Mouse (Mus musculus) kidney, postnatal 0 days (tissue): ENCODE measurements at regions not wholly inside any gene's neighbourhood (a gene's known extent, or its start where the extent isn't known, plus 50 kb on each side); places are given as distances from the start of the nearest gene placed in this dataset.

ENCODE experiments used
- ATAC-seq: fragments of 200-750 bp; cut with Nextera tagmentation; replicated peaks from 2 replicates; pipeline ENCODE4 v1.8.0; 2017; ENCODE audit warnings: low read depth, moderate number of reproducible peaks, moderate TSS enrichment, moderate library complexity; ENCODE audit not compliant: low FRiP score
- DNase-seq: peaks from one replicate; pipeline ENCODE4 v3.0.0-alpha.2; 2016; ENCODE audit warnings: low spot score
- H3K27ac ChIP-seq: fragments of 300-500 bp; sonication (generic); 2 replicates; pipeline ENCODE4 v1.5.1; 2014; ENCODE audit warnings: mild to moderate bottlenecking
- H3K27me3 ChIP-seq: fragments of 300-500 bp; sonication (generic); 2 replicates; pipeline ENCODE4 v1.6.1; 2014; ENCODE audit warnings: low read length, mixed read lengths; ENCODE audit not compliant: insufficient read depth
- H3K36me3 ChIP-seq: fragments of 300-500 bp; sonication (generic); 2 replicates; pipeline ENCODE4 v1.6.1; 2014; ENCODE audit warnings: low read length, mixed read lengths; ENCODE audit not compliant: insufficient read depth
- H3K4me1 ChIP-seq: fragments of 300-500 bp; sonication (generic); replicated peaks from 2 replicates; pipeline ENCODE4 v1.6.1; 2014; ENCODE audit warnings: antibody characterized with exemption, low read length, mixed read lengths; ENCODE audit not compliant: insufficient read depth
- H3K4me2 ChIP-seq: fragments of 300-500 bp; sonication (generic); 2 replicates; pipeline ENCODE4 v1.6.1; 2014; ENCODE audit warnings: mild to moderate bottlenecking, low read length, moderate library complexity, mixed read lengths
- H3K4me3 ChIP-seq: fragments of 300-500 bp; sonication (generic); replicated peaks from 2 replicates; pipeline ENCODE4 v1.5.1; 2014; ENCODE audit warnings: low read depth, low read length
- H3K9ac ChIP-seq: fragments of 300-500 bp; sonication (generic); 2 replicates; pipeline ENCODE4 v1.6.1; 2014; ENCODE audit warnings: low read depth, low read length
- H3K9me3 ChIP-seq: fragments of 300-500 bp; sonication (generic); replicated peaks from 2 replicates; pipeline ENCODE4 v1.6.1; 2016; ENCODE audit warnings: low read length, inconsistent platforms, mixed read lengths
- CTCF ChIP-seq: IDR thresholded peaks from 2 replicates; pipeline ENCODE4 v1.5.1; 2016; ENCODE audit warnings: antibody characterized with exemption, low read depth, mild to moderate bottlenecking, moderate library complexity
- WGBS: fragments of 180-500 bp; shearing (Covaris S2); extraction: QIAGEN DNeasy Blood & Tissue Kit; methylation state at CpG from one replicate; pipeline ENCODE4 v1.1.7; 2014; 5-methylcytosine and 5-hydroxymethylcytosine counted together

DNA sequence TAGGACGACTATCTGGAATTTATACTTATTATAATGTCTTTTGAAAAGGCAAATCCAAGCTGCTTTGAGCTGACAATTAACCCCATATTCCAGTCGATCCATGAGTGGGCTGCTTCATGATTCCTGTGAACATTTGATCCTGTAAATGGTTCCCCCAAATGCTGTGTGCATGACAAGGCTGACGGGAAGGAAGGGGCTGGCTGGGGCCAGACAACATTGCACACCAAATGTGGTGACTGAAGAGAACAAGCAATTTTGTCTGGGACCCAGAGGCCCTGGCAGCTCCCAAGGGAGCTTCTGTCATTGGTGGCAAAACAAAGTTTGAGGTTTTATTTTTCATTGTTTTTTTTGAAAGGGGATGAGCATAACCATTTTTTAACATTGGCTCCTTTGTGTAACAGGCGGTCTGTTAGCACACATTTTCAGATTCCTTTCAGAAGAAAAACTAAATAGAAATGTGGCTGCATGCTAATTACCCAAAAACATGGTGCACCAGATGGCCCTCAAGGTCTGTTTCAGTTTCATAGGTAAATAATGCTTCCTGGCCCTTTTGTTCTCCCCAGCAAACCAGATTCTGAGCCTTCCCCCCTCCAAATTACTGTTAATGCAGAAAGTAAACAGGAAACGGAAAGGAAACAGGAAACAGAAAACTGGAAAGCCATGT, 348.6 kb upstream of the Cd180 start:
- Histone ChIP-seq H3K4me3 (no peak overlapping the region), H3K27me3 (no peaks in the 10 kb centered on the region), H3K9me3 (no peaks in the 10 kb centered on the region), H3K36me3 (no peaks in the 10 kb centered on the region), H3K4me1 (no peaks in the 10 kb centered on the region), H3K27ac (no peak overlapping the region), H3K9ac (no peak overlapping the region), H3K4me2 (no peak overlapping the region)
- WGBS, result 72% methylated on average over 5 of the region's 5 CpGs
- no peak for TF ChIP-seq CTCF
- DNase-seq, result no peak
- ATAC-seq, result no peak

DNA sequence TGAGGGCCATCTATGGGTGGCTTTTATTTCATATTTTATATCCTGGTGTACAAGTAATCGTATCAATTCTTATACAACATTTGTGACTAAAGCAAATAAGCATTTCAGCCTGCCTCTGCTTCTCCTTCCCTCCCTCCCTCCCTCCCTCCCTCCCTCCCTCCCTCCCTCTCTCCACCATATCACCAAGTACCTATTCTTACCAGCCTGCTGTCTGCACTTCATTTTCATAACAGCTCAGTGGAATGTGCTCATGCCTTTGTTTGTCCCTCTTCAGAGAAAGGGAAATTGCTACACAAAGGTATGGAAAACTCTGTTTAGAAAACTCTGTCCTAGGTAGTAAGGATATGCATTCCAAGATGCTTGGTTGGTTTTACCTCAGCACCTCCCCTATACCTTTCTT, 343.9 kb upstream of the Cd180 start:
- no peak for ATAC-seq
- Histone ChIP-seq H3K4me2 (no peak overlapping the region), H3K4me3 (no peak overlapping the region), H3K36me3 (no peaks in the 10 kb centered on the region), H3K9me3 (no peaks in the 10 kb centered on the region), H3K27me3 (no peaks in the 10 kb centered on the region), H3K4me1 (no peaks in the 10 kb centered on the region), H3K27ac (no peak overlapping the region), H3K9ac (no peak overlapping the region)
- no peak for TF ChIP-seq CTCF
- WGBS, result 97% methylated on average over 1 of the region's 1 CpGs
- DNase-seq, result no peak

DNA sequence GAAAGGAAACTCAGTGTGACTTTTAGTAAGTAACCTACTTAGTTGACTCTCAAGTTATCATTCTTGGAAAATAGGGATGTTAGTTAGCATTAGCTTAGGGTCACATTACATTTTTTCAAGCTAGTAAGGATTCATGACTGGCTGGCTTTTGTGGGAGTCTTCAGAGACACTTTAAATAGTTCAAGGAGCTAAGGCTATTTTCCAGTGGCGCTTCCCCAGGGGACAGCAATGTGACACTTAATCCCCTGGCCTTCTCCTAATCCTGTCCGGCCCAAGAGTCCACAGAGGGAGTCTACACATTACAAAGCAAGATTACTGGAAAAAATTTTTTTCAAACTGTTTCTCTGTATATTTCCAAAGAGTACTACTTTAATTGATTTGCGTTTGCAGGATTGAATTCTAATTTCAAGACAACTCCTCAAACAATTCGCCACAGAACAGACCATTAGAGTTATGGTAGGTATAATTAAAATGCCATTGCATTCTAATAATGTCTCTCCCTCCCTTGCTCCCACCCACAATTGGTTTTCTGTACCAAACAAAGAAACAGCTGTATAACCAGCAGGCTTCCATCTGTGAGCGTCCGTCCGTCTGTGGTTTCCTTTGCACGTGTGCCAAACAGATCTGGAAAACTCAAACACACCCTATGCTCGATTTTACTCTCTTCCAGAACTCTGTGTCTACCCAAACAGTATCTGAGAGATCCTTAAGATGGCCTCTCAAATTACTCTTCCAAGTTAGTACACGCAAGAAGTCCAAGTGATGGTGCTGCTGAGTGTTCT, 341.1 kb upstream of the Cd180 start:
- DNase-seq, result peak; percentile 48
- WGBS, result 49% methylated on average over 10 of the region's 10 CpGs
- Histone ChIP-seq H3K27me3 (no peaks in the 10 kb centered on the region), H3K4me2 (no peak overlapping the region), H3K4me1 (no peaks in the 10 kb centered on the region), H3K27ac (no peak overlapping the region), H3K9ac (no peak overlapping the region), H3K36me3 (no peaks in the 10 kb centered on the region), H3K9me3 (no peaks in the 10 kb centered on the region), H3K4me3 (no peak overlapping the region)
- ATAC-seq, result no peak
- TF ChIP-seq CTCF, result no peak

DNA sequence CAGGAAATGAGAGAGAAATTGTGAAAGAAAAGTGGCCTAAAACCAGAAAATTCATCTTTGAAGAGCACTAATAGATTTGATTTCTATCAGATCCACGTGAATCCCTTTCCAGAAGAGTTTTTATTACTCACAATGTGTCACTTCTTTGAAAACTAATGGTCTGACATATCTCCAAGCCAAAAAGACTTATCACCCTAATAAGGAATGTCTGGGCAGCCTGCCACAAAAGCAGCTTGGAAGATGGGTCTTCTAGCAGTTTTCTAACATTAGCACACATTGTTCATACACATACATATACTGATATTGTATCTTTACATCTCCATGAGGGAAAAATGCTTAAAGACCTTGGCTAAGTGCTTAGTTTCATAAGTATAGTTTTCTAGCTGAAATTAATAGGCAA, 337.8 kb upstream of the Cd180 start:
- 39% methylated on average over 1 of the region's 1 CpGs for WGBS
- DNase-seq, result peak; percentile 87
- TF ChIP-seq CTCF, result no peak

DNA sequence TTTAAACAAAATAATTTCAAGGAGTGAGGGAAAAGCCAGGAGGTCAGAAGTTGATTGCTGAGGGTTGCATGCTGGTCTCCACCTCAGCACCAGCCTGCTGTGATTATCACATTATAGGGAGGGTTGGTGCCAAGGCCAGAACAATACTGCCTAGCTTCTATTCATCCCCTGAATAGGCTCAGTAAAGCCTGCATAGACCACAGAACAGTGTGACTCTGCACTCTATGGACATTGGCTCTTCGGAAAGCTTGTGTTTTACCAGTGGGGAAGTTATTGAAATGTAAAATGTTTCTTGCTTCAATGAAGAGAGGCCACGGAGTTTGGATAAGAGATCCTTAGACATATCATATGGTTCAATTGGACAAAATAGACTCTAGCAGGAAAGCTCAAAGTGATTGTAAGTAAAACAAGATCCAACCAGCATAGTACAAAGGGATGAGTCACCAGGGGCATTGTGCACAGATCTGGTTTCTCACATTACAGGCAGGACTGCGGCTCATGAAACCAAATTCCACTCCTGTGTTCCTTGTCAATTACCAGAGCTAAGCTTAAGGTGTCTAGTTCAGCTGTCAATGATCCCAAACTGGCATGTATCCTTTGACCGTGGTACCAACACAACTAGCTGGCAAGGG, 320.8 kb upstream of the Cd180 start:
- no peak overlapping the region for H3K9ac ChIP-seq
- 59% methylated on average over 4 of the region's 4 CpGs for WGBS
- no peak overlapping the region for H3K4me3 ChIP-seq
- H3K36me3 ChIP-seq, result no peaks in the 10 kb centered on the region
- H3K4me2 ChIP-seq, result no peak overlapping the region
- ATAC-seq (no peak), DNase-seq (no peak)
- no peaks in the 10 kb centered on the region for H3K4me1 ChIP-seq
- H3K9me3 ChIP-seq, result no peaks in the 10 kb centered on the region
- no peaks in the 10 kb centered on the region for H3K27me3 ChIP-seq
- H3K27ac ChIP-seq, result no peak overlapping the region
- no peak for TF ChIP-seq CTCF

More for the DNA sequence above, 337.8 kb upstream of the Cd180 start:
- Histone ChIP-seq H3K4me3 (no peak overlapping the region), H3K4me1 (no peaks in the 10 kb centered on the region), H3K27ac (no peak overlapping the region), H3K36me3 (no peaks in the 10 kb centered on the region), H3K4me2 (no peak overlapping the region), H3K9ac (no peak overlapping the region), H3K9me3 (no peaks in the 10 kb centered on the region), H3K27me3 (no peaks in the 10 kb centered on the region)
- no peak for ATAC-seq

DNA sequence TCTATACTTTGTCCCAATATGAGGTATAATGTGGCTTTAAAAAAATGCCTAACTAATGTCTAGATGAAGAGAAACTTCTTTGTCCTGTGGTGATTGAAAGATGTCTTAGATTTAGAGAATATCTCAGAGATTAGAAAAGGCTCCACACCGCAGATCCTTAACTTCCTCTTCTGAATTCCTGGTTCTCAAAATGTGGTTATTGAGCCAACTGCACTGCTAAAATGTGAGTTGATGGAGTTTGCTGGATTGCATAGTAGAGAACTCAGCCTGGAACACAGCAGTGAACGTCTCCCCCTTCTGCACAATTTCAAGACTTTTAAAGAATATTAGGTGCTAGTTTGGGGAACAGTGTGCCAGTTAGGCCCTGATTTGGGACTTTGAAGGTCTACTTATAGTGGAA, 312.7 kb upstream of the Cd180 start:
- WGBS, result 87% methylated on average over 2 of the region's 2 CpGs
- H3K9ac ChIP-seq, result no peak overlapping the region

More for the DNA sequence above, 312.7 kb upstream of the Cd180 start:
- Histone ChIP-seq H3K36me3 (no peaks in the 10 kb centered on the region), H3K4me1 (no peaks in the 10 kb centered on the region), H3K4me3 (no peak overlapping the region), H3K27me3 (no peaks in the 10 kb centered on the region), H3K27ac (no peak overlapping the region), H3K4me2 (no peak overlapping the region), H3K9me3 (no peaks in the 10 kb centered on the region)
- ATAC-seq (no peak), DNase-seq (no peak)
- TF ChIP-seq CTCF, result no peak
